Mouse (Mus musculus): ENCODE results near the gene Gla.

Gla gene

DNA sequence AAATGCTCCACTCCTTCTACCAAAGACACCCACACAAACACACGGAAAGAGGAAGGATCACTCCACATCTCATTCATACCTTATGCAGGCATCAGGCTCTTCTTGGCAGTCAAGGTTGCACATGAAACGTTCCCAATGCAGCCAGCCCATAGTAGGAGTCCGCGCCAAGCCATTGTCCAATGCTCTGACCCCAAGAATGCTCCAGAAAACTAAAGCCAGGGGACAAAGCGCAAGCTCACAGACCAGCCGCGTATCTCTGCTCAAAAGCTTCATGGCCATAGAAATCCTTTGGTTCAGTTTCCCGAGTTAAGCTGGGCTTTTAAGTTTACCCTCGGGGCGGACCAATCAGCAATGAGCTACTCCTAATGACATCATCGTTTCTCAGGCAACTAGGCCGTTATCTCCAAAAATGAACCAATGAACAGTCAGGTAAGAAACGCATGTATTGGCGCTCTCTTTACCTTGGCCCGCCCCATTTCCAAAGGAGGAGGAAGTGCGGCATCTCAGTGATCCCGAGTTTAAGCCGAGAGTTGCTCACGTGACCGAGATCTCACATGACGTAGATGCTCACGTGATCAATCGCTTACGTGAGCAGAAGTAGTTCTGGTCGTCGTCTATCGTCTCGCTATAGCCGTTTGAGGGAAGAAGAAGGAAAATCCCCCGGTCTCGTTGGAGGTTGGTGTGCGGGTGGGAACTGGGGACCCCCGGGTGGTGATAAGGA lies at the start of gene Gla, which contains the start of gene Hnrnph2:
Gene Gla (minus strand): TSS at position 467 of the 721 bp plus-strand sequence.
Gene Hnrnph2 (plus strand): TSS at position 521 of the 721 bp plus-strand sequence.
- peak; percentile 93 for DNase-seq (ENCODE audit: low spot score)

DNA sequence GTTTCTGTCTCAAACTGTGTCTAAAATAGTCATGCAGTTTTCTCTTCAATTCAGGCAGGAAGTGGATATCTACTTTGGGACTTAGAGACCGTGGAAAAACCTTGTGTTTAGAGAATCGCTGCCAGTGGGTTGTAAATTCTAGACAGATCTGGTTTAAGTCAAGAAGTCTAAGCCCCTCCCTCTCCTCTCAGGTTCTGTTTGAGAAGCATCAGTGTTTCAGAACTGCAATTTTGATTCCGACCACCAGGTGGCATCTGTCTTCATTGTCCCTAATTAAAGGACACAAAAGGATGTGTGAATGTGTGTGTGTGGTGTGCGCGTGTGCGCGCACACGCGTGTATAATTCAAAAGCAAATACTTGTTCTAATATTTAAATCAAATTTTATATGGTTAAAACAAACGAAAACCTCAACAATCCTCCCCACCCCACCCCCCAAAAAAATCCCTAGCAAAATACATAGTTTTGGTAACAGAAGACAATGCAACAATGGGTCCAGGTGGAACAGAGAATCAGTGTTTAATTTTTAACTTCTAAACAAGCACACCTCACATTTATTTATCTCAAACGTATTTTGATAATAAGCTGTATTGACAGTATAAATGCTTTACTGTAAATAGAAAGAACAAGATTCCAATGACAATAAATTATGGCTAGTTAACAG lies 47.2 kb upstream of the Gla start:
- DNase-seq (ENCODE audit: low spot score), result peak; percentile 71

DNA sequence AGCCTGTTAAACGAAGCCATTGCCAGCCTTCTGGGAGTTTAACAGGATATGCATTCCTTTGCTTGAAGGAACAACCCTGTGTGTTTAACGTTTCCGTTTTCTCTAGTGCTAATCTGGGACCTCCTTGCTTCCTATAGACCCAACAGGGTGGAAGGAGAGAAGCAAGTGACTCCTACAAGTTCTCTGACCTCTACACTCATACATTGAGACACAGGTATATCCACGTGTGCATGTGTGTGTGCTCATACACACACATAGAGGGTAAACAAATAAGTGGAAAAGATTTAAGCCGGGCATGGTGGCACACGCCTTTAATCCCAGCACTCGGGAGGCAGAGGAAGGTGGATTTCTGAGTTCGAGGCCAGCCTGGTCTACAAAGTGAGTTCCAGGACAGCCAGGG lies 46.5 kb upstream of the Gla start:
- no peak for DNase-seq (ENCODE audit: low spot score)

DNA sequence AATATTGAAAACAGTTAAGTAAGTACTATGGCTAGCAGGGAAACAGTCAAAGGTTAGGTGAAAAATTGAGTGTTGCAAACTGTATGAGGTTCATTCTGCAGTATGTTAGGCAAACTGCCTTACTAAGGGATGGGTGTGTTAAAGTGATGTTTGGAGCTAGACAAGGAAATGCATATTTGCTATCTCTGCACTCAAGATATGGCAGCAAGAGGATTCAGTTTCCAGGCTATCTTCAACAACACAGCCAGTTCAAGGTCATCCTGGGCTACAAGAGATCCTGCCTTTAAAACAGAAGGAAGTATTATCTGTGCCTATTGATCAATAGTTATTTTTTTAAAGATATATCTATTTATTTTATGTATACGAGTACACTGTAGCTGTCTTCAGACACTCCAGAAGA lies 45.4 kb upstream of the Gla start:
- no peak for DNase-seq (ENCODE audit: low spot score)

DNA sequence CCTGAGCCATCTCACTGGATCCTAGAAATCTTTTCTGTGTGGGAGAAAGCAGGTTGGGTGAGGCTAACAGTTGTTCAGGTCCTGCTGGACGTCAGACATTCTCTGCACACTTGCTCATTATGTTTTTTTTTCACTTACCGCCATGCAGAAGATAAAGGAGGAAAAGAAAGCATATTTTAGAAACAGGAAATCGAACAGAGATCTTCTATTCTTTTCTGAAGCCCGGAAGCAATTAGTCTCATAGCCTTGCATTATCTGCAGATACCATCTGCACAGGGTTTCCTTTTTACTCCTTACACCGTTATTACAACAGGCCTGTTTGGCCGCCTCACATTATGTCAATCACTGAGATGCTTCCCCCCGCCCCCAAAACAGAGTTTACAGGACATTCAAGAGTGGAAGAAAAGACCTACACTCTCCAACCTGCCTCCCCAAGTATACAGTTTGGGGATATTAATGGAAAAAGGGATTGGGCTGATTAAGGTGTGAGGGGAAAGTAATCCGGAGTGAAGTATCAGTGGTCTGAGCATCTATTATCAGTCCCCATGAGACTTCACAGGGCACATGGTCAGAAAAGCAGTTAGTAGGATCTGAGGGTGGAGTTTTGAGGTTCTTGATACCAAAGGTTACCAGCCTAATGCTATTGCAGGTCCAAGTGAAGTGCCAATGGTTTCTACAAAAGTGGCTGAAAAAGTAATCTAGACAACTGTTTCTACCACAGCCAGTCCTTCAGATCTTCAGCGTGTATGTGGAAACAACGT lies 40.3 kb upstream of the Gla start:
- DNase-seq (ENCODE audit: low spot score), result no peak

DNA sequence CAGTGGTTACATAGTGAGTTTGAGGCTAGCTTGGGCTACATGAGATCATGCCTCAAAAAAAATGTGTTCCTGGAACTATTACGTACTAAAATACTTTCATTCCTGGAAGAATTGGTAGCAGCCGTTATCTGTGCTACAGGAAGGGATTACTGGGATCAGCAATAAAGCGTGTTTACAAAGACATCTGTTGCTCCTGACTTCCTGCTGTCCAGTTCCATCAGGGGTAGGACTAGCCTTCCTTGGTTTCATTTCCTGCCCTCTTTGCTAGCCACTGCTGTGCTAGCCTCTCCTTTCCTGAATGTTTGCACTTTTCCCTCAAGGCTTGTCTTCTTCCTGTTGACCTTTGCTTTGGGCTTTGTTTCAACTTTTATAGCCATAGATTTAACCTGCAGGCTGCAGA lies 34.9 kb upstream of the Gla start:
- no peak for DNase-seq (ENCODE audit: low spot score)

DNA sequence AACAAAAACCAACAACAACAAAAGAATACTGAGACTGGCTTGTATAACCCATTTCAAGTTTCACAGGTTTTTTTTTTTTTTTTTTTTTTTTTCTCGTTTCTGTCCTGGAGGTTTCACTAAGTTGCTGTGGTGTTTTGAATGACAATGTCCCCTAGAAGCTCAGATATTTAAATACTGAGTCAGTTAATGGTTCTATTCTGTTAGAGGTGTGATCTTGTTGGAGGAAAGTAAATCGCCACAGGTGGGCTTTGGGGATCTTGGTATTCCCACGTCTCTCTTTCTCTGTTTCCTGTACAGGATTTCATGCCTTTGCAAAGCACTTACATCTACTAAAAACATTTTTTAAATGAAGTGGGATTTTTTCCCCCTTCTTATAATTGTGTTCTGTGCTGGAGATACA lies 34.2 kb upstream of the Gla start:
- DNase-seq (ENCODE audit: low spot score), result no peak

DNA sequence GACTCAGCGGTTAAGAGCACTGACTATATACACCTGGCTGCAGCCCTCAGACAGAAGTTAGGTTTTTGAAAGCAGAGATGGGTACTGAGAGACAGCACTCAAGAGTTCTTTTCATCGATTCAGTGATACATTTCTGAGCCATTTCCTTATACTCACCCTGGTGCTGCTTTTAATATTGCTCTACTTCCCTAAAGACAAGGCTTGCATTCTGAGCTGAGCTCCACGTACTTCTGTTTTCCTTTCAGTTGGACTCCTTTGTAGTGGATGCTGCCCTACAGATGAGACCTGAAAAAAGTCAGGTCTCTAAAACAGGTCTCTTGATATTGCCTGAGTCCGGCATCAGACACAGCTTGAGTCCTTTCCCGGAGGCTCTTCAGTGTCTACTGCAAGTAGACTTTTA lies 31.8 kb upstream of the Gla start:
- no peak for DNase-seq (ENCODE audit: low spot score)

DNA sequence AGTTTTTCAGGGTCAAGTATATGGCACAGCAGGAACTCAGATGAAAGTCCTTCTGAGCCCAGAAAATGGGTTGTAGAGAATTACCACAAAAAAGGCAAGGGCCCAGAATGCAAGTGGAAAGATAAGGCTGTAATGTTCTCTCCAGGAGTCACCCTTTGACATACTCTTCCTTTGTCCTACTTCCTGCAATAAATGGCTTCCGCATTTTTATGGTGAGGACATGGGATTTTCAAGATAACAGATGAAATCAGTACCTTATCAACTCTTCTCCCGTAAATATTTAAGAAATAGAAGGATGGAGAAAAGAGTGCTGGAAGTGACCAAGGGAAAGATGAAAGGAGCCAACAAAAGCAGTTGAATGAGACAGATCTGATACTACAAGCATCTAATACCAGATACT lies 27.3 kb upstream of the Gla start:
- no peak for DNase-seq (ENCODE audit: low spot score)

DNA sequence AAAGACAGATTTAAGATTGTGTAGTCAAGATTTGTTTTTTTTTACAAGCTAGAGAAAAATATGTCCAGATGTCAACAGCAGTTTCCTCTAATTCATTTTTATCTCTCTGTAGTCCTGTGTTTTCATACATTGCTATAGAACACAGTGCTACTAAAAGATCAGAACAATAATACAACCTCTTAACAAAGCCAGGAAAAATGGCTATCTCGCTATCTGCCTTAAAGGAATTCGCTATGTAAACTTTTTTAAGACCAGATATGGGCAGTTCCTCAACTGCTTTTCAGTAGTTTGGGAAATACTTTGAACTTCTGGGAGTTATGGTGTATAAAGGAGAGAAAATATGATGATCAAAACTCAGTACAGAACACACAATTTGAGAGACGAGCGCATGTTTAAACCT lies 22.4 kb upstream of the Gla start:
- DNase-seq (ENCODE audit: low spot score), result no peak

DNA sequence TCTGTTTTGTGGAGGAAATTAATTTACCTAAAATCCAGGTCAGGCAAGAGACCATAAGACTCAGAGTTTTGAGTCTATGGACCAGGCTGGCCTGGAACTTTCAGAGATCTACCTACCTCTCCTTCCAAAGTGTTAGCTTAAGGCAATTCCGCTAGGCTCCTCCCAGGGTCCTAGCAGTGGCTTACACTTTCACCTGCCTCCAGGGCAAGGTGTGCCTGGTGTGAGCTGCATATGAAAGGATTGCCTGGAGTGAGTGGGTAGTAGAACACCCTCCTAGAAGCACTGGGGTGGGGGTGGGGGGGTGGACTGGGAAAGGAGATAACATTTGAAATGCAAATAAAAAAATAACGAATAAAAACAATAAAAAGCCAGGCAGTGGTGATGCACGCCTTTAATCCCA lies 20.8 kb upstream of the Gla start:
- no peak for DNase-seq (ENCODE audit: low spot score)

DNA sequence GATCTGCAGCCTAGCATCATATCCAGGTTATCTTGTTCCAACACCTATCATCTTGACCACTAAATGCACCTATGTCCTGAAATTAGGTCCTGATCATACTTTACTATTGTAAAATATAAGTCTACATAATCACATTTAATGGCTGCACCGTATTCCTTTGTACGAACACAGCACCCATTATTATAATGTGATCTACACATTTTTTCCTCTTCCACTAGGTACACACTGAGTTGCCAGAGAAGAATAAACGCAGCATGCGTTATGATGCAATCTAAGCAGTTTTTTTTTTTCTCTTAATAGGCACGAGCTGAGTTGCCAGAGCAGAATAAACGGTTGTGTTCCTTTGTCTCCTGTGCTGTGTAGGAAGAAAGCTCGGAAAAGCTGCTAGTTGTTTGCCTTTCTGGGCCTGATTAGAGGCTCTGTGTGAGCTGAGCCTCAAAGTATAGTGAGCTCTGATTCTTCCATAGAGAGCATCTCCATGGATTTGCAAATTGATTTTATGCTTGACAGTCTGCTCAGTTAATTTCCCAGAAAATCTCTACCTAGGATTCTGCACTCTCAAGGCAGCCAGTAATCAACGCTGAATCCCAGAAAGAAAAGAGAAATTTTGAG lies 19.4 kb upstream of the Gla start:
- no peak for DNase-seq (ENCODE audit: low spot score)

DNA sequence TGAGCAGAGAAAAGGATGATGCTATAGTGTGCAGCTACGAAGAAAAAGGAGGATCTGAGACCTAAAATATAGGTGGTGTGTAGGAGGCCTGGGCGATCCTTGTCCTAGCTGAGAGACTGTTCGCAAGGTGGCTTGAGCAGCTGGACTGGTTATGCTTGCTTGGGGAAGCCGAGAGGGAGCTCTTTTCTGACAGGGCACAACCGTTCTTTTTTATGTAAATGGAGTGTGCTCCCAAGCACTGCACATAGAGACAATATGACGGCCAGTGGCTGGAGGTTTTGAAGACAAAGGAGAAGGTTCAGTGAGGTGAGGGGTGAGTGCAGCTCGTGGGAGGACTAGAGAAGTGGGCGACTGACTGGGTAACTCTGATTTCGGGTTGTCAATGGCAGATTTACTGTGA lies 18.8 kb upstream of the Gla start:
- DNase-seq (ENCODE audit: low spot score), result no peak

DNA sequence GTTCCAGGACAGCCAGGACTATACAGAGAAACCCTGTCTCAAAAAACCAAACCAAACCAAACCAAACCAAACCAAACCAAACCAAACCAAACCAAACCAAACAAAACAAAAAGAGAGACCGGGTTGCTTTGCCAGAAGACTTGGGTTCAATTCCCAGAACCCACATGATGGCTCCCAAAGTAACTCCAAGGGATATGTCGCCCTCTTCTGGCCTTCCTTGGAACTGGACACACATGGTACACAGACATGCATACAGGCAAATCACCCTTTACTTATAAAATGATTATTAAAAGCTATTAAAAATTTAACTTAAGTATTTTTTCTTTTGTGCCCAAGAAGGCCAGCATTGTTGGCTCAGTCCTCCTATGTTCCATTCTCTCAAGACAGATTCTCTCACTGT lies 13.4 kb upstream of the Gla start:
- peak; percentile 2 for DNase-seq (ENCODE audit: low spot score)

DNA sequence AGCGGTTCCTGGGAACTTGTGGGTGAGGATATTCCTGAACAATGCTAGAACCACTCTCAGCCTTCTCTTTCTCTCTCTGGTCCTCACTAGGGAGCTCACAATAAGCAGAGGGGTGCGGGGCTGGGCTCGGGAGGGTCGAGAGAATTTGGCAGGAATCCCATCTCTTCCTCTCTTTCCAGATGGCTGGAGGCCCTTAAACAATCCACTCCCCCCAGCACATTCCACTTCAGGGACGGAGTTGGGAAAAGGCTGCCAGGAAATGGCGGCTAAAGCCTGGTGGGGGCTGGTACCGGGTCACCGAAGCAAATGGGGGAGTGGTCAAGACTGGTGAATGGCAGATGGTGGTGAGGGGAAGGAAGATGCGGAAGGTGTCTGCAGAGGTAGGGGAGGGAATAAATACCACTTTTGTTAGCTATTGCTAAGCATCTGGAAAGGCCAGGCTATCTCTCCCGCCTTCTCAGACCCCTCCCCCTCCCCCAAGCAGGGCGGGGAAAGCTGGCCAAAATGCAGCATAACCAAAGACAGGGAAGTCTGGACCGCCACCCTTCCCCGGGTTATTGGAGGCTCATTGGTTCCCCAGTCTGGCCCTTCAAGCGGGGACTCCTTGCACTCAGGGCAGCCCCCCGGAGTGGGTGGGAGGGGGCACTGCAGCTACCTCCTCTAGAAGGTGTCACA lies 11.5 kb upstream of the Gla start:
- DNase-seq (ENCODE audit: low spot score), result no peak

DNA sequence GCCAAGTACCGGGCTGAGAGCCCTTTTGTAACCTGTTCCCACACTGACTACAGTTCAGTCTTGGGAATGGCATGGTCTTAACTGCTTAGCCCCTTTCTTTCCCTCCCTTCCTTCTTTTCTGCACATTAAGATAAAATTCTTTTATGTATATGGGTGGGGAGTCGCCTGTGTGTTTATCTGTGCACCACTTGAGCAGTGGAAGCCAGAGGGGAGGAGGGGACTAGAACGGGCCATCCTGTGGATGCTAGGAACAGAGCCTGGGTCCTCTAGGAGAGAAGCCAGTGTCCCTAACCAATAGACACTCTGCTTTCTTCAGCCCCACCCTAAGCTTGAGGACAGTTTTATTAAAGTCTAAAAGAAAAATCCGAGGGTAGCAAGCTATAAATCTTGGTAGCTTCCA lies 10.1 kb upstream of the Gla start:
- no peak for DNase-seq (ENCODE audit: low spot score)

DNA sequence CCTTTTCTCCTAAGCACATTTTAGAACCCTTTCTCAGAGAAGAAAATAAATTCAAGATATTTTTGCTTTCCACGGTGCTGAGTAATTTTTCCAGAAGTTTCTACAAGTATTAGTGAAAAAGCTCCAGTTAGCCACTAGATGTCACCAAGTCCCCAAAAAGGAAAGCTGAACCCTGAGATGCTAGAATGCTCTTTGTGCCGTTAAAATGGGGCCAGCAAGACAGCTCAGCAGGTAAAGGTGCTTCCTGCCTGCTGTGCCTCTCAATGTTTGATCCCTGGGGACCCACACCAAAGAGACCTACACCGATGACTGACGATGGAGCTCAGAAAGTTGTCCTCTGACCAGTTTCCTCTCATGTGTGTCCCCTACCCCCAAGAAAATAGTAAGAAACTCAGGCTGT lies 8.5 kb upstream of the Gla start:
- DNase-seq (ENCODE audit: low spot score), result peak; percentile 27

DNA sequence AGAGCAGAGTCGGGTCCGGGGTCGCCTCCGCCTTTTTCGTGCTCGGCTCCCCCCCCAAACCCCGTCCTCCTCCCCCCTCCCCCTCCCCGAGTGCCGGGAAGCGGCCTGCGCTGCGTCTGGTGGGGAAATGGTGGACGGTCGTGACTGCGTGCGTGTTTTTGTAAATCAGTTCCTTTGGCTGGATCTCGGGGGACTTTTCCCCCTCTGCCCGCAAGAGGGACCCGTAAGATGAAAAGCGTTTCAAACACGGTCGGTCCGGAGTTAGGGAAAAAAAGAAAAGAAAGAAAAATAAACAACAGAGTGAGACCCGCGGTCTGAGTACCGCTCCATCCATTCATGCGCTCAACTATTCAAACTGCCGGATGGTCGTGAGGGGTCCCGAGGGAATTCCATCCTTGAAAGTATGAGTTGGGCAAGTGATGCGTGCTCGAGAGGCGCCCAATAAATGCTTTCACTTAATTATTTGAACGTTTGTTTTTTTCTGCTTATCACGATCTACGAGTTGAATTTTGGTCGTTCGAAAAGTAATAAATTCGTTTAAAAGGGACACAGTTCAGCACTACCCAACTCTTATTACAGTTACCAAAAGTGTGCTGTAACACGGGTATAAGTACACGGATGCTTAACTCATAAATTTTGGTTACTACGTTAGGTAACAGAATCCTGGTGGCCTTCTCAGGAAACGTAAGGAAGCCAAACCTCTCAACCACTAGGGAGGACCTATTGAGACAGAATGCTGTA lies 625 bp upstream of the Gla start:
- peak; percentile 24 for DNase-seq (ENCODE audit: low spot score)

DNA sequence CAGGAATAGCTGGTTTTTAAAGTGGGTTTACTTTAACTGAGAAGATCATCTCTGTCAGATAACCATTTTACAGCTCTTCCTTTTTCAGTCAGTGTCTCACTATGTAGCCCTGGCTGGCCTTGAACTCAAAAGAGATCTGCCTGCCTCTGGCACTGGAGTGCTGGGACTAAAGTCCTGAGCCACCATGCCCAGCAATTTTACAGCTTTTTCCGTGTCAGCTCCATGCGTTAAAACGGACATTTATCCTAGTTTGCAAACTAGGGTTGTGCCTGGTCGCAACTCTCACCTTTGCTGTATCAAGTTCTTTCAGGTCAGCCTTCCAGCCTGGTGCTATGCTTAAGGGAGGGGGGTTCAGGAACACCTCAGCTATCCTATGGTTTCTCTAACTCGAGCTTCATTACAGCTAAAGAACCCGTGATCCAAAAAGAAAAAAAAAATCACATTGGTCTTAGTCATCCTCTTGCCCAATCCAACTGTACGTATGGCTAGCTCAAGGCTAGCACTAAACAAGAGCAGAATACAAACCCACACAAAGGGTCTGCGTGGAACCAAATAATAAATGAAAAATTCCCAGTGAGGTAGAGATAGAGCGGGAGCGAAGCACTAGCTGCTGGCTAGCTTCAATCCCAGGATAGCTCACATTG lies 881 bp downstream of the Gla start:
- no peak for DNase-seq (ENCODE audit: low spot score)

DNA sequence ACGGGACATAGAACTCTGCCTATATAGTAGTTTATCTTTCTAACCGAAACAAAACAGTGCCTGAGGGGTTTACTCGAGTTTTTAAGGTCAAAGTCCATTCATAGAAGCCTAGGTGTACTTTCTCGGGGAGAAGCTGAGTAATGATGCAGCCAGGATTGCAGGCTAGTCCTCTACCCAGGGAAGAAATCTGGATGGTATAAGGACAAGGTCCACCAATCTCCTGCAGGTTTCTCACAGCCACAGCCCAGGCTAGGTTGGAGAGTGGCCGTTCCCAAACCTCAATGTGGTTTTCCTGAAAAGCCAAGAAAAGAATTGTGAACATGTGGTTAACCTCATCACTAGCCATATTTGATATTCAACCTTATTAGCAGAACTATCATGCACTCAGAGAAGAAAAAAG lies 11.1 kb downstream of the Gla start:
- DNase-seq (ENCODE audit: low spot score), result no peak

DNA sequence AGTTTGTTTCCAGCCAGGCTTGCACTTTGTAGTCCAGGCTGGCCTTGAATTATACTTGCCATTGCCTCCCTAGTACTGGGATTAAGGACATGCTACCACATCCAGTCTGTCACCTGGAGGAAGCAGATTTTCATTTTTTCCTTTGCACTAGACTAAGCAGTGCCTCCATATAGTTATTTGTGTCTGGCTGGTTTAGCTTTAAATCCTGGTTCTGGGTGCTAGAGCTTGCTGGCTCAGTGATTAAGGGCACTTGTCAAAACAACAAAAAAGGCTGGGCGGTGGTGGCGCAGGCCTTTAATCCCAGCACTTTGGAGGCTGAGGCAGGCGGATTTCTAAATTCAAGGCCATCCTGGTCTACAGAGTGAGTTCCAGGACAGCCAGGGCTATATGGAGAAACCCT lies 11.9 kb downstream of the Gla start:
- DNase-seq (ENCODE audit: low spot score), result no peak

All from T-cell, adult 2 months (primary cell).